Mouse (Mus musculus): ENCODE measurements around the gene Emp3.
"Not testable (repeated sequence)": the region's sequence is repeated elsewhere in the genome, so short reads cannot be mapped to it uniquely, and the experiment has no call there.

The Emp3 gene

GRCm38 (mm10) chr7:45914067-45914466 lies 7.1 kb downstream of the Emp3 start:
- DNase-seq: no peak

- DNase-seq: no peak
Measured at GRCm38 (mm10) chr7:45909145-45909544, 12.1 kb downstream of the Emp3 start.

- DNase-seq: no peak
Measured at GRCm38 (mm10) chr7:45908384-45908783, 12.8 kb downstream of the Emp3 start.

- DNase-seq: no peak
Measured at GRCm38 (mm10) chr7:45906622-45907021, 14.6 kb downstream of the Emp3 start.

GRCm38 (mm10) chr7:45902481-45903002 lies 18.7 kb downstream of the Emp3 start:
- DNase-seq: no peak

GRCm38 (mm10) chr7:45901562-45901961 lies 19.6 kb downstream of the Emp3 start:
- DNase-seq: no peak

GRCm38 (mm10) chr7:45898125-45898524 lies 23.1 kb downstream of the Emp3 start:
- DNase-seq: peak; percentile 36

- no peak for DNase-seq
Measured at GRCm38 (mm10) chr7:45897258-45897757, 23.9 kb downstream of the Emp3 start.

GRCm38 (mm10) chr7:45896517-45897257 lies 24.5 kb downstream of the Emp3 start, which contains the start of the genes Syngr4 and Tmem143:
Syngr4 (minus strand) TSS chr7:45896714.
Tmem143 (plus strand) TSS chr7:45896941.
- DNase-seq: peak; percentile 100

GRCm38 (mm10) chr7:45895931-45896516 lies 25.2 kb downstream of the Emp3 start:
- peak; percentile 33 for DNase-seq

- no peak for DNase-seq
Measured at GRCm38 (mm10) chr7:45892651-45893050, 28.6 kb downstream of the Emp3 start.

GRCm38 (mm10) chr7:45887246-45887645 lies 34.0 kb downstream of the Emp3 start:
- DNase-seq: no peak

- no peak for DNase-seq
Measured at GRCm38 (mm10) chr7:45881011-45881410, 40.2 kb downstream of the Emp3 start.

GRCm38 (mm10) chr7:45880531-45880930 lies 40.7 kb downstream of the Emp3 start:
- no peak for DNase-seq

GRCm38 (mm10) chr7:45878278-45878677 lies 42.9 kb downstream of the Emp3 start, which contains the start of gene Grin2d:
Grin2d (minus strand) TSS chr7:45878378.
- DNase-seq: not testable (repeated sequence)

GRCm38 (mm10) chr7:45876895-45877294 lies 44.3 kb downstream of the Emp3 start:
- DNase-seq: no peak

GRCm38 (mm10) chr7:45873061-45873947 lies 47.9 kb downstream of the Emp3 start:
- peak; percentile 67 for DNase-seq

GRCm38 (mm10) chr7:45872624-45873023 lies 48.6 kb downstream of the Emp3 start, which contains the start of gene Kdelr1:
Kdelr1 (plus strand) TSS chr7:45872772.
- DNase-seq: peak; percentile 84

GRCm38 (mm10) chr7:45870282-45871058 lies 50.7 kb downstream of the Emp3 start:
- peak; percentile 34 for DNase-seq

- DNase-seq: peak; percentile 42
Measured at GRCm38 (mm10) chr7:45869787-45870186, 51.4 kb downstream of the Emp3 start.

- peak; percentile 14 for DNase-seq
Measured at GRCm38 (mm10) chr7:45869107-45869670, 52.0 kb downstream of the Emp3 start.
